Mouse (Mus musculus) liver (tissue): ENCODE measurements at regions not wholly inside any gene's neighbourhood (a gene's known extent, or its start where the extent isn't known, plus 50 kb on each side); places are given as distances from the start of the nearest gene placed in this dataset.

Source experiments
- DNase-seq: peaks from one replicate; pipeline ENCODE4 v3.0.0-alpha.2; 2020; ENCODE audit warnings: mixed read lengths

- peak; percentile 66 for DNase-seq
These were observed 70.5 kb upstream of the Zfp217 start for GRCm38 (mm10) chr2:170218230-170219044.

GRCm38 (mm10) chr2:170216311-170216710, 68.4 kb upstream of the Zfp217 start:
- no peak for DNase-seq

GRCm38 (mm10) chr2:170209121-170209520, 61.2 kb upstream of the Zfp217 start:
- peak; percentile 39 for DNase-seq

GRCm38 (mm10) chr2:170207878-170208277, 60.0 kb upstream of the Zfp217 start:
- DNase-seq = peak; percentile 47

GRCm38 (mm10) chr2:170207395-170207794, 59.5 kb upstream of the Zfp217 start:
- no peak for DNase-seq

GRCm38 (mm10) chr2:170206870-170207269, 59.0 kb upstream of the Zfp217 start:
- no peak for DNase-seq

- DNase-seq = peak; percentile 72
These were observed 58.5 kb upstream of the Zfp217 start for GRCm38 (mm10) chr2:170206442-170206754.

- DNase-seq = peak; percentile 82
These were observed 57.9 kb upstream of the Zfp217 start for GRCm38 (mm10) chr2:170205591-170206441.

GRCm38 (mm10) chr2:170204768-170205514, 57.0 kb upstream of the Zfp217 start:
- no peak for DNase-seq

GRCm38 (mm10) chr2:170203496-170203895, 55.6 kb upstream of the Zfp217 start:
- DNase-seq = no peak

- peak; percentile 90 for DNase-seq
These were observed 54.0 kb upstream of the Zfp217 start for GRCm38 (mm10) chr2:170201816-170202371.
